Mouse (Mus musculus): ENCODE measurements around the gene Stx8.

Stx8 gene

DNA sequence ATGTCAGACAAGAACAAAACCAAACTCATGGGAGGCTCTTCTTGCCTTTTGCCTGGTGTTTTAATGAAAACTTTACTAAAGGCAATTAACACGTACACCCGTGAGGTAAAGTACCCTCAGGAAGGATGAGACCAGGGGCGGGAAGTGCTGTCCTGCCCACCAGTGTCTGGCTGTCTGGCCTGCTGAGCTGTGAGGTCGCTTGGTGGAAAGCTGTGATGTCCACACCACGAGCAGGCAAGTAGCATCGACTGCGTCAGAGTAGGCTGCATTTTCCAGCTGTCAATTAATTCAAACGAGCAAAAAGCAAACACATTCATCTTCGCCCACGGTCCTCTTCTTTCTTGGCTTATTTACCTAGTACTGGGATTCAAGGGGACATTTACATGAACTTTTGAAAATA is 232.7 kb downstream of the Stx8 start:
- no peak for DNase-seq (ENCODE audit: low spot score in 2 of 2)

DNA sequence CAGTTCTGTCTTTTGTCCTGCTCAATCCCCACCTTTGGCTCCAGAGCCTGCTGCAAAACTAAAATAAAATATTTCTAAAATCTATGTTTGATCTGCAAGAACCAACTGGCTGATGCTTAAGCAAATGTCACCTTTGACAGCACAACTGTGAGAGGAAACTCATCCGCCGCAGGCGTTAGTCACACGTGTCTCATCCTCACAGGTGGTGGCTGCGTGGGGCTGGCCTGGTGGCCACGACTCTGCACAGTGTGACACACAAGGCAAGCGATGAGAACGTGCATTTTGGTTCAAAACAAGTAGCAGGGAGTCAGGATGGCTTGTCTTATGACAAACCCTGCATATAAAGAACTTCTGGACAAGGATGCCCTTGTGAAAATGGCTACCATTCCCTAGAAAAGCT is 233.1 kb downstream of the Stx8 start:
- DNase-seq (ENCODE audit: low spot score in 2 of 2), result no peak

DNA sequence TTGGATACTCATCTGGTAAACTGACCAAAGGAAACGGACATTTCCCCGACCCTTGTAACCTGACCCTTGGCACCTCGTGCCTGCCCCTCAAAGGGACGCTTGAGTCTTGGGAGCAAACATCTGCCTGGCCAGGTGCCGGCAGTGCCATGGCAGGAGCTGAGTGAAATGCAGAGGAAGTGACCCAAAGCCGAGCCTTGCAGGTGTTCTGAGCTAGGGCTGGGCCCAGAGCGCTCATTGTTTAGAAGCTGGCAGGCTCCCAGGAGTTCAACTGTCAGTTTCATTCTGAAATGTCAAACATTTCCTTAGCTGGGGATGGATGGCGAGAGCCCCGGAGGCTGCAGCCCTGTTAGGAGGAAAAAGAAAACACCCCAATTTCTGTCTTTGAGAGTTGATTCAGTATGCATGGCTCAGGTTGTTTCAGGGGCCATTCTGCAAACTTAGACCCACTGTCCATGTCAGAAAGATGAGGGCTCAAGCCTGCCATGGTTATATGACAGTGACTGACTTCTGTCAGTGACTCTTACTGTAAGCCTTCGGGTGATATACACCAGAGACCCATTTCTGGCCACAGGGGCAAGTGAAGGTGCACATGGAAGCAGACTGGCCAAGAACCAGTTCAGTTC is 233.9 kb downstream of the Stx8 start:
- no peak for DNase-seq (ENCODE audit: low spot score in 2 of 2)

DNA sequence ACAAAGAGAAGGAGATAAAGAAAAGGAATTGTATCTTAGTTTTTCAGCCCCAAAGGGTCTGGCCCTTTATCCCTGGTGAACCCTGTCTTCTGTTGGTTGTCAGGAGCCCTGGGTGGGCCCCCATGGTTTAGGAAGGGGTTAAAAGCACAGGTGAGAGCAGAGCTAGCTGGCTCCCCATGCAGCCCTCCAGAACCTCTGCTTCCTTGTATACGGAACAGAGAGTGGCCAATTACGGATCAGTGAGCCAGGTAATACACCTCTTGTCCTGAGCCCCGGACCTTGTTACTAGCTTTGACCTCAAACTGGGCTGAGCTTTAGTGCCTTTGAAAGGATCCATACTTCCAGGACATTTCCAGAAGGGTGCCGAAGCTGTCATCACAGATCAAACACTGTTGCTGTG is 234.5 kb downstream of the Stx8 start:
- DNase-seq (ENCODE audit: low spot score in 2 of 2), result no peak

DNA sequence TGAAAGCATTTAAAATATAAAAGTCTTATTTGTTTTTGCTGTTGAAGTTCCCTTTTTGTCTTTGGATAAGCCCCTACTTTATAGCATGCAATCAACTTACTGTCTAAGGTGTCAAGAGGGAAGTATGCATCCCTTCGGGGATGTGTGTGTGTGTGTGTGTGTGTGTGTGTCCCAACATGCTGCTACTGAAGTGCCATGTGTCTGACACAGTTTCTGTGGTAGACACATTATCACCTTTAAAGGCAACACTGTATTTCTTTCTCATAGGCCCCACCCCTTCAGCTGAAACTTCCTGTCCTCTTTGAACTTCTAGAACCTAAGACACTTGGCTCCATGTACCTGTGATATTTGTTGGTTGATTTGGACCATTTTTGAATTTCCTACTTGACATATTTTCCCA is 235.1 kb downstream of the Stx8 start:
- no peak for DNase-seq (ENCODE audit: low spot score in 2 of 2)

DNA sequence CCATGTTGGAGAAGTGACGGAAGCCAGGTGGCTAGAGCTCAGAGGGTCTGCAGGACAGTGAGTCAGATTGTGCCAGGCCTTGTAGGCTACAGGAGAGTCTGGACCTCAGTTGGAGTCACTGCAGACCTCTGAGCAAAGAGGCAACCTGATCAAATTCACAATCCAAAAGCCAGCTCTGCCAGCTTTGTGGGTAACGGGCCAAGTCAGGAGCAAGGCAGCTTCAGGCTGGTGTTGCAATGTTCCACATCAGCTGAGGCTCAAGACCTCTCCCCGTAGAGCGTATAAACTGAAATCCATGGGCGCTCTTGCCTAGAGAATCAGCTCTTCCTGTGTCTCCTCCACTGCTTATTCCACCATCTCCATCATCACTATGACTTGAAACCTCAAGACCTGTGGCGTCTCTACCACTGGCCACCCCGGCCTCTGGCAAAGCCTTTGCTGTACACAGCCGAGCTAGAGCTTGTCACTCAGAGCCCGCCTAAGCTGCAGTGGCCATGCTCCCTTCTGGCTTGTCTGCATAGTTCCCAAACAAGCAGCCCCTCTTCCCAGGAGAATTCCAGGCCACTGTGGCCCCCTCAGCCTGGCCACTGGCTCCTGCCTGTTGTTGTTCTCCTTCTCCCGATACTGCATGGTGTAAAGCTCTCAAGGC is 235.9 kb downstream of the Stx8 start:
- DNase-seq (ENCODE audit: low spot score in 2 of 2), result no peak

DNA sequence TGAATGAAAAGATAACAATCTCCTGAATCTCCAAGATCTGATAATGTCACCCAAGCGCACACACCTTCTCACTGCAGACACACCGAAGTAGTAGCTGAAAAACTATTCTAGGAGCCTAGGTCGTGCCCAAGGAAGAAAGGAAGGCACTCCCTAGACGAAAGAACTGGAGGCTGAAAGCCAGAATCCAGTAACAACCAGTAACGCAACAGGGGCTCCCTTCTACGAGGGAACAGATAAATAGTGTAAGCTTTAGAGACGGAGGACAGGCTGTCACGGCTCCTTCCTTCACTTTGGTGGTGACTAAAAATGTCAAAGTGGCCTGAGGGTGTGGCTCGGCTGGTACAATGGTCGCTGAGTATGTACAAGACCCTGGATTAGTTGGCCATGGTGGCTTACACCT is 236.6 kb downstream of the Stx8 start:
- no peak for DNase-seq (ENCODE audit: low spot score in 2 of 2)

DNA sequence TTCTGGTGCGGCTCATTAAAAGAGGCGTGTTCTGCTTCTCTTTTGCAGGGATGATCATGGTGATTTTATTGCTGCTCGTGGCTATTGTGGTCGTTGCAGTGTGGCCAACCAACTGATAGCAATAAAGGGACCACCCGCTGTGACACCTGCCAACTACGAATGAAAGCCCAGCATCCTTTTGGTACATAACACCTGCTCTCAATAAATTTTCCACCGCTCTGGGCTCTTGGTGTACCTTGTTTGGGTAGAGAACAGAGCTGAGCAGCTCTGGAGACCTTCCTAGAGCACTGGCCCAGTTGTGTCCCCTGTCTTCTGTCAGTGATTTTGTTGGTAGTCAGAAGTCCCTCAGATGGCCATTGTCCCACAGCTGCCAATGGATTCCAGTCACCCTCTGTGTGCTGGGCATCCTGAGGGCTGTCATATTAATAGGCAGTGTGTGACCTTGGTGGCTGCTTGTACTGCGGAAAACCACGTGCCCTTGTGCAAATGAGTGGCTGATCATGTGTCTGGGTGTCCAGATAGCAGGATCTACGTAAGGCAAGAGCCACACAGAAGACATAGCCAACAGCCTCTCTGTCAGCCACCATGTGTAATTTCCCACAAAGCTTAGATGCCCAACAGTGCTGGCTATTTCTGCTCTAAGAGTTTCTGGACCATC is 237.8 kb downstream of the Stx8 start:
- no peak for DNase-seq (ENCODE audit: low spot score in 2 of 2)

DNA sequence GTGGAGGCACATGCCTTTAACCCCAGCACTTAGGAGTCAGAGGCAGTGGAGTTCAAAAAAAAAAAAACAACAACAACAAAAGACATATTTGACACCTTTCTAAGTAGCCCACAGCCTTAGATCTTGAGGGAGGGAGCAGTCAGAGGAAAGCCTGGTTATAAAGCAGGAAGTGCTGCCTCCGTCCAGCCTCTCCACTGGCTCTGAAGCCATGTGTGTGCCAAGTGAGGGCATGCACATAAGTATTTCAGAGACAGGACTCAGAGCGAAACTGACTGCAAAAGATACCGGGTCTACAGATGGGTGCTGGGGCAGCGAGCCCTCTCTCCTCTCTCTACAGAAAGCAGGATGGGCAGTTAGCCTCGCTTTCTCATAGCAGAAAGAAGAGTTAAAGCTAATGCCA is 238.4 kb downstream of the Stx8 start:
- DNase-seq (ENCODE audit: low spot score in 2 of 2), result no peak

DNA sequence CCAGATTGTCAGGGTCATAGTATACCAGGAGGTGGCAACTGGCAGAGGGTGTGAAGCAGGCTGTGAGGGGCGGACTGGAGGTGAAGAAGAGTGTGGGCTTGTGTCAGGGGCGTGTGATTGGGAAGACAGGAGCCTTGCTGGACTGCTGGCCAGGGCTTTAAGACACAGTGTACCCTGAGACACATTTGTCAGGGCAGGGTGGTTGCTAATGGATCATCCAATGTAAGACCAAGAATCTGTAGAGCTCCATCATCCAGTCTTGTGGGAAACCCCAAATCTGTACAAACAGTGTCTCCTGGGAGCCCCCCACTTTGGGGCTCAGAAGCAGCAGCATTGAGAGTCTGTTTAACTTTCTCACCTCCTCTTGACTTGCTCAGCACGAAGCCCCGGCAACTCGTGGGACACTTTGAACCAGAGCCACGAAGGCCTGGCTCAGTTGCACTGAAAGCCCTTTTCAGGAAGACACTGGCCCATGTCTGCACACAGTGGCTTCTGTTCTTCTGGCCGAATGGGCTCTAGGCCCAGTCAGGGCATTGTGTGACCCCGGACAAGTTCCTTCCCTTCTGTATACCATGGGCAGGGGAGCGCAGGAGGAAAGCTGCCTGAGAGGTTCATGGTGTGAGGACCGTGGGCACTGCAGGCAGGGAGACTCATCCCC is 239.7 kb downstream of the Stx8 start:
- peak in 1 of 2 experiments; percentile 39 for DNase-seq (ENCODE audit: low spot score in 2 of 2)

DNA sequence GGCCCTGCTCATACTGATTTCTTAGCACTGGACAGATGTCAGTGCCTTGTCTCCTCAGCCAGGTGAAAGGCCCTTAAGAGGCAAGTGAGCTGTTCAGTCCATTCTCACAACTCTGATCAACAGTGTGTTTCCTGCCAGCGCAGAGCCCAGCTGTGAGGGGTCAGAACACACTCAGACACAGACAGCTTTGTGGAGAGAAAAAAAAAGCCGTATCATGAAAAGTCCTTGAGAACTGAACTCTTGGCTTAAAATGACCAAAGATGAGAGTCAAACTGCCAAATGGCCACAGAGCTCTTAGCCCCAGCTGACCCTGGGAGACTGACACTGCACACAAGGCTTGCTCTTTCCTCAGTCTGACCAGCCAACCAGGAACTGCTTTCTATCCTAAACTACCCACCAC is 242.0 kb downstream of the Stx8 start:
- no peak for DNase-seq (ENCODE audit: low spot score in 2 of 2)

DNA sequence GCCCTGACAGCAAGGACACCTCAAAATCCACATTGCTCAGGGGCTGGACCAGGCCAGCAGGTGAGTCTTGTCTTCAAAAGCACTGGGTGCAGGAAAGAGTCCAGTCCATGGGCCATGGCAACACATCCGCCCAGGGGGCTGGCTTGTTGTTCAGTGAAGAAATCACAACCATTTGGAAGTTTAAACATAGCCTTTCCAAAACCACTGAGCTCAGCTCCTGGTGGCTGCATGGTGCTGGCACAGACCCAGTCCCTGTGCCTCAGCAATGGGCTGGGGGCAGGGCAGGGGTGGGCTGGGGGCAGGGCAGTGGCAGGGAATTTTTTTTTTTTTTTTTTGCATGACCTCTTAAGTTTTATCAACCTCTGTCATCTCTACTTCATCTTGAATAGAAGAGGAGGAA is 242.6 kb downstream of the Stx8 start:
- DNase-seq (ENCODE audit: low spot score in 2 of 2), result no peak

DNA sequence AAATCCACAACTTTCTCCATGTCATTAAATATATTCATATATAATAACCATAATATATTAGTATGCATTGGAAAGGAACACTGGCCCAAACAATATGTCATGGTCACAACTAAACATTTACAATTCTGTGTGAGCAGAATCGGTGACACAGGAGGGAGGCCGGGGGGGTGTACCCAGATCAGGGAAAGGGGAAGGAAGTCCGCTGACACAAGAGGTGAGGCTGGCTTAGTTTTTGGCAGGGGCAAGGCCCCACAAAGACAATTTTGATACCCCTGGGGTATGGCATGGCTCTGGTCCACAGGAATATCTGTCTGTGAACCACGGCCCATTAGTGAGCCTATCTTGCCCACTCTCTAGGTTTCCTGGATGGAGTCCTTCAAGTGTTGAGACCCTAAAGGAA is 243.5 kb downstream of the Stx8 start:
- no peak for DNase-seq (ENCODE audit: low spot score in 2 of 2)

DNA sequence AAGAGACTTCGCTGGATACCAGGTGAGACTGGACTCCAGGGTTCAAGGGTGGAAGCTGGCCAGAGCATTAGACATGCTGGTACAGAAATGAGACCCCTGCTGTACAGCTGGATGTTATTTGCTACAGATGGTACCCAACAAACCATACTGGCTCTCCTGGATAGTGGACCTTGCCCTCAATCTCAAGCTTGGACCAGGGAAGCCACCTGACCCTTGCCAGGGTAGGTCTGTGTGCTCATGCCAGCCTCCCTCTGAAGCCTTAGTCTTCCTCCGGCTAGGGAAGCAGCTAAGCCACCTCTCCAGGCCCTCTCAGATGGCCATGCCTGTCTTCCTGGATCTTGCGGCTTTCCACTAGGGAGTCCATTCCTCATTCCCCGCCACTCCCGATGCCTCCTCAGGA is 244.7 kb downstream of the Stx8 start:
- DNase-seq (ENCODE audit: low spot score in 2 of 2), result no peak

DNA sequence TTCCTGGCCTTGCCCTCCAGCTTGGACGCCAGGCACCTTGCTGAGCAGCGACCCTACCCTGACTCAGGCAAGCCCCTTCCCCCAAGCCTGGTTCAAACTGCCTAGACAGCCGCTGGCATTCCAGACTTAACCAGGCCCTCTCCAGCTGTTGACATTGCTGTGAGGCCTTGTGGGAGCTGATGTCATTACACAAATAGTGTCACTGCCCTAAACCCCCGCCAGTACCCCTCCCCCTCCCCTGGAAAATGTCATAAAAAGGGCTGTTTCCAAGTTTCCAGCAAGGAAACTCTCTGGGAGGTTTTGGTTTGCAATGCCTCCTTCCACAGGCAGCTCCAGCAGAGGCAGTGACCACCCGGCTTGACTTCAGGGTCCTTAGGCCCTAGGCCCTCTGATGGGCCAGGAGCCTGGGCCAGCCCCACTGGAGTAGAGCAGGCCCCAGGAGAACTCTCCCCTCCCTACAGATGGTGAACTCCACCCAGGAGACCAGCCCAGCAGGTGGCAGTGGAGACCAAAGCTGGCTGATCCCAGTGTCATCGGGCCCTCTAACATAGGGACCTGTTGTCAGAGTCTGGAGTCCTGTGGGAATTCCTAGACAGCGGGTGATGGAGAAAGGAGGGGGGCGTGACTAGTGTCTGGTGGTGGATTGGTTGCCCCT is 246.1 kb downstream of the Stx8 start:
- DNase-seq (ENCODE audit: low spot score in 2 of 2), result peak in 1 of 2 experiments; percentile 23

DNA sequence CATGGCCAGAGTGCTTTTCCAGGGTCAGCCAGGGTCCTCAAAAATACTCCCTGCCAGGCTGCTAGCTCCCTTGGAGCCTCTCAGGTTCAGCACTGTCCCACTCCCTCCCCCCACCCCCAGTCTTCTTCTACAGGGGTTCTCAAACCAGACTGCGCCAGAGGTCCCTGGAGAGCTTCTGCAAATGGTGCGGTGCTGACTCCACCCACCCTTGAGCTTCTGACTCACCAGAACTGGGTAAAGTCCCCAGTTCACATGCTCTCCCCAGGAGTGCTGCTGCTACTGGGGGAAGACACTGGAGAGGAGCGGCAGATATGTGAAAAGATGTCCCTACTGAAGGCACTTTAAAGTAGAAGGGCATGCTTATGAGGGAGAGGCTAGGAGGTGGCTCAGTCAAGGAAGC is 247.9 kb downstream of the Stx8 start:
- DNase-seq (ENCODE audit: low spot score in 2 of 2), result no peak

DNA sequence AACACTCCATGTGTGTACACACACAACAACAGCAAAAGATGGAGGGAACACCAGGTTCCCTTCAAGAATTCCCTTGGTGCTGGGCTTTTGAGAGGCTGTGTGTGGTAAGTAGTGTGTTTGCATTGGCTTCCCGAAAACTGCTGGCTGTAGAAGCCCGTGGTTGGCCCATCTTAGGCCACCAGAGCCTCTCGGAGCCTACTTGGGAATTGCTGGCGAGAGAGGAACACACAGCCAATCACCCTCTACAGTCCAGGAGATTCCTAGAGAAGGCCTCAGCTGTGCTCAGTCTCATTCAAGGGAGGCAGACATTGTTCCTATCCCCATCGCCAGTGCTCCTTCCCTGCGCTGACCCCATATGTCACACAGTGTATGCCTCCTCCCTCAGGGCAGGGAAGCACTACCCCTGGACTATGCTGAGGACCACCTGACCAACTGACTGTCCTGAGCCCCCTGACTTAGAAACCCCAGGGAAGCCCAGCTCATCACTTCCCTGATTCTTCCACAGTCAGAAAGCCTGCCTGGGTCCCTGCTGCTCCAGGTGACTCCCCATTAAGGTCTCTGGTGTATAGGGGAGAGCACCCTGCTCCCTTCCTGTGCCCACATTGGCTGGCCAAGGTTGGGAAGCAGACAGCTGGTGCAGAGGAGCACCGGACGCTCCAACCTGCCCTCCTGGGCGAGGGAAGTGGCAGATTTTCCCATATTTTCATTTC is 248.7 kb downstream of the Stx8 start:
- DNase-seq (ENCODE audit: low spot score in 2 of 2), result no peak

DNA sequence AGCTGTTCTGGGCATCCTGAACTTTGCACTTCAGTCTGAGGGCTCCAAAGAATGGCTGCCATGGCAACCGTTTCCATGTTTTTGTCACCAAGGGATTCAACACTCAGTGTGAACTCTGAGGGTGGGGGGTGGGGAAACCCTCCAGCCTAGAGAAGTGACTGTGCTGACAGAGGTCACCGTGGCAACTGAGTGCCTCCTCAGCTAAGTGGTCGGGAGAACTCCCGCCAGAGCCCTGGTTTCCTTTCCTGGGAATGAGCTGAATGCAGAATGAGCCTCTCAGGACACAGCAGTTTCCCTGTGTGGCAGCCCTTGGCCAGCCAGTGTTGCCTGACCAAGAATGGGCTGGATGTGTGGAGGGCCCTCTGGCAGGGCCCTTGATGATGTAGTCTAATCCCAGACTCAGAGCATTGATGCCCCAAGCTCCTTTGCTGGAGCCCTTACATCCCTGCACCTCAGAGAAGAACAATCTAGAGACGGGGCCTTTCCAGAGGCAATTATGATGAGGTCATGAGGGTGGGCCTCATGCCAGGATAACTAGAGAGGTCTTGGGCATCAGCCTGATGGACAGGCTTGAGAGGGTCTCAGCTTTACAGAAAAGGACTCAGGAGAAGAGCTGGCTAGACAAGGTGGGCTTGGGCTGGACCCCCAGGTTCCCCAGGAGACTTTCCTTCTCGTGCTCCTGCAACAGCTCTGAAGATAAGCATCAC is 249.4 kb downstream of the Stx8 start:
- no peak for DNase-seq (ENCODE audit: low spot score in 2 of 2)

DNA sequence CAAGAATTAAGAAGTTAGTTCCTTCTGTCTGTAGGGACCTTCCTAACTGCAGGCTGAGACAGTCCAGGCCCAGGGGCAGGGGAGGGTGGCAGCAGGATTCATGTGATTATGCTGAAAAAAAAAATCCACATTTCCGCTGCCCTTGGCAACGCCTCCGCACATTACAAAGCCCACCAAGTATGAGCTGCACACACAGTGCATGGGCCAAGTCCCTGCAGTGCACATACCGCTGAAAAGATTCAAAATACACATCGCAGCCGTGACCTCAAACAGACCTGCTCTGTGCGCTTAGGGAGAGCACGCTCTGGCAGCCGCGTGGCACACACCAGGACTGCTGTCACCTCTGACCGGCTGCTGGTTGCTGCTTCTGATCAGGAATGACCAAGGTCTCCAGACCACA is 250.0 kb downstream of the Stx8 start:
- DNase-seq (ENCODE audit: low spot score in 2 of 2), result no peak

DNA sequence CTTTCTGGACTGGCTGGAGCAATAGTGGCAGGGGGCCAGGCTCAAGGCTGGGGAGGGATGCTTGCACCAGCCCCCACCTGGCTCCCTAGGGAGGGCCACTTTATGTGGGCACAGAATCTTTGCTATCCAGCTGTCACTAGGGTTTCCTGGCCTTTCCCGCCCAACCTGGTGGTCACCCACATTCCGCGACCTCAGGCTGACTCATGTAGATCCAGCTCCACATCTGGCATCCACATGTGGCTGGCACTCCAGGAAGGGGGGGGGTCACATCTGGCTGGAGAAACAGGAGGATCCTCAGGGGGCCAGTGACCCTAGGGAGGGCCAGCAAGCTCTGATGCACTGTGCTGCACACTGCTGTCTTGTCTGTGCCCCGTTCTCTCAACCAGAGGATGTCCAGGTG is 254.7 kb downstream of the Stx8 start:
- no peak for DNase-seq (ENCODE audit: low spot score in 2 of 2)

DNA sequence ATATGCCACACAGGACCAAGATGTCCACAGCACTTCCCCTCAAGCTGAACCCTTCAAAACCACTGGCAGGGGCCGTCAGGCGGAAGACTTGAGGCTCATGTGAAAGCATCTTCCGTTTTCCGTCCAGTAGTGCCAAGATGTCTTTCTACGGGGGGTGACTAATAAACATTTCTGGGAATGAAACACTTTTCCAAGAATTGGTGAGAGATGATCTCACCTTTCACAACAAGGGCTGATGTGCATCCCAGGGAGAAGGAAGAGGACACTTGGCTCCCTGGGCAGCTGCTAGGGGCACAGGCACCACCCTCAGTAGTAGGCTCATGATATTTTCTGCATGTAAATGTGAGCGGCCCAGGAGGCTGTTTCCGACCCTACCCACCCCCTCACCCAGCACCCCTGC is 256.2 kb downstream of the Stx8 start:
- no peak for DNase-seq (ENCODE audit: low spot score in 2 of 2)
